Mouse (Mus musculus) kidney, embryonic 16.5 days (tissue): ENCODE results near the gene Tinf2. TPM values are rescaled to one million over a fixed set of nuclear protein-coding genes. Genes with fewer than 3 reads are reported as not detected.

Source experiments
- ATAC-seq: fragments of 200-750 bp; cut with Nextera tagmentation; 2 replicates; pipeline ENCODE4 v1.8.0; 2017; ENCODE audit warnings: moderate TSS enrichment; ENCODE audit not compliant: low FRiP score, low TSS enrichment
- H3K27ac ChIP-seq: fragments of 300-500 bp; sonication (generic); 2 replicates; pipeline ENCODE4 v1.5.1; 2014; ENCODE audit warnings: low read length
- H3K27me3 ChIP-seq: fragments of 300-500 bp; sonication (generic); 2 replicates; pipeline ENCODE4 v1.6.1; 2014; ENCODE audit warnings: low read length, control low read depth, mixed read lengths; ENCODE audit not compliant: insufficient read depth
- H3K36me3 ChIP-seq: fragments of 300-500 bp; sonication (generic); 2 replicates; pipeline ENCODE4 v1.6.1; 2014; ENCODE audit warnings: low read length, control low read depth, mixed read lengths; ENCODE audit not compliant: insufficient read depth
- H3K4me1 ChIP-seq: fragments of 300-500 bp; sonication (generic); 2 replicates; pipeline ENCODE4 v1.6.1; 2014; ENCODE audit warnings: low read length, control low read depth, mixed read lengths; ENCODE audit not compliant: insufficient read depth
- H3K4me2 ChIP-seq: fragments of 300-500 bp; sonication (generic); replicated peaks from 2 replicates; pipeline ENCODE4 v1.6.1; 2014; ENCODE audit warnings: low read depth, low read length
- H3K4me3 ChIP-seq: fragments of 300-500 bp; sonication (generic); 2 replicates; pipeline ENCODE4 v1.5.1; 2014; ENCODE audit warnings: mild to moderate bottlenecking, low read length
- H3K9ac ChIP-seq: fragments of 300-500 bp; sonication (generic); replicated peaks from 2 replicates; pipeline ENCODE4 v1.6.1; 2014; ENCODE audit warnings: low read length
- H3K9me3 ChIP-seq: fragments of 300-500 bp; sonication (generic); 2 replicates; pipeline ENCODE4 v1.6.1; 2016; ENCODE audit warnings: low read length, control low read depth
- WGBS: fragments of 180-500 bp; shearing (Covaris S2); extraction: QIAGEN DNeasy Blood & Tissue Kit; methylation state at CpG from one replicate; pipeline ENCODE4 v1.1.7; 2014; 5-methylcytosine and 5-hydroxymethylcytosine counted together
- polyA plus RNA-seq: library from polyadenylated mRNA; unstranded; fragments of >200 nt; fragmentation: Nextera tagmentation; extraction: Ambion mirVana; gene quantifications from 2 replicates; pipeline ENCODE4 v1.2.1, GENCODE M21; 2015

The Tinf2 gene
- 43.9 and 44.5 TPM in 2 replicates for polyA plus RNA-seq

DNA sequence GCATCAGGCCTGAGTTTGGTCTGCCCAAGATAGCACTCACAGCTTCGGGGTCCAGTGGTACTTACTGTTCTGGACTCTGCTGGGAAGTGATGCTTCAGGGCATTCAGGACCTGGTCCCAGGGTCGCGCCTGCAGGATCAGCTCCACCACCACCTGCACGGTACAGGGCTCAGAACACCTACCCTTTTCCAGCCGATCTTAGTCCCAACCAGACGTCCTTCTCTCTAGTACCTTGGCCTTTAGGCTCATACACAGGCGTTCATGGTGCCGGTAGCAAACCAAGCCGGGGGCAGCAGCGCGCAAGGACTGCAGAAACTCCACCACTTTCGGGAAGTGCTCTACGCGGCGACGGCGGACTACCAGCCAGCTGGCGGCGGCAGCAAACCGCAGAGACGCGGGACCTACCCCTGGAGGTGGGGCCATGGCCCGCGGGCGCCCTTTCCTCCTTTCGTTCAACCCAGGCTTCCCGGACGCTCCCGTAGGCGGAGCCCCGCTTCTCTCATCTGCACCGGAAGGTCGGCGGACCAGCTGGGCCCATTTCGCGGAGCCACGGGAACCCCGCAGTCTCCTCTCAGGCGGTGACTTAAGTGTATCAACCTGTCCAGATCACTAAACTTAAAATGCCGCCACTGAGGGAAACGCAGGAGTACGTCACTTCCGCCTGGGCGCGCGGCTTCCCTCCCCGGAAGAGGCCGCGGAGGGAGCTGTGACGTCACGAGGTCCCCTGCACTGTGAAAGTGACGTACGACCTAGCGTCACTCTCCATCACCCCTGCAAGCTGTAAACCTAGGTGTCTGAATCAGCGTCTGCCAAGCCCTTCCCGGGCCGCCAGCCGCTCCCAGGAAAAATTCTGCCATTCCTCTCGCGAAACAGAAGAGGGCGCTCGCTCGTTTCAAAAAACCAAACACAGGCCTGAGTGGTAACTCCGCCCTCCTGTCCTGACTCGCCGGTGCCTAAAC, at the start of gene Tinf2:
Gene Tinf2, minus strand, starts transcription at position 661 of the 958 bp plus-strand sequence.
- Histone ChIP-seq H3K4me1 (peaks cover 12% of the 10 kb centered on the region; the same call in 1 of the 2 replicates), H3K9me3 (no peaks in the 10 kb centered on the region), H3K4me2 (peak within 1 kb of the TSS; percentile 78), H3K36me3 (peaks cover 37% of the 10 kb centered on the region), H3K9ac (peak within 1 kb of the TSS; percentile 83), H3K4me3 (peak within 1 kb of the TSS; percentile 70), H3K27me3 (no peaks in the 10 kb centered on the region), H3K27ac (peak within 1 kb of the TSS; percentile 90)
- under 1% methylated on average over 66 of the region's 66 CpGs for WGBS
- ATAC-seq: peak; percentile 98

- Histone ChIP-seq H3K9ac (no peak overlapping the region), H3K4me3 (no peak overlapping the region), H3K36me3 (no peaks in the 10 kb centered on the region), H3K4me1 (no peaks in the 10 kb centered on the region), H3K9me3 (no peaks in the 10 kb centered on the region), H3K27me3 (no peaks in the 10 kb centered on the region), H3K4me2 (no peak overlapping the region), H3K27ac (no peak overlapping the region)
- no peak for ATAC-seq
- WGBS: 85% methylated on average over 7 of the region's 7 CpGs
These were observed 49.0 kb upstream of the Tinf2 start for GRCm38 (mm10) chr14:55730531-55731032.

DNA sequence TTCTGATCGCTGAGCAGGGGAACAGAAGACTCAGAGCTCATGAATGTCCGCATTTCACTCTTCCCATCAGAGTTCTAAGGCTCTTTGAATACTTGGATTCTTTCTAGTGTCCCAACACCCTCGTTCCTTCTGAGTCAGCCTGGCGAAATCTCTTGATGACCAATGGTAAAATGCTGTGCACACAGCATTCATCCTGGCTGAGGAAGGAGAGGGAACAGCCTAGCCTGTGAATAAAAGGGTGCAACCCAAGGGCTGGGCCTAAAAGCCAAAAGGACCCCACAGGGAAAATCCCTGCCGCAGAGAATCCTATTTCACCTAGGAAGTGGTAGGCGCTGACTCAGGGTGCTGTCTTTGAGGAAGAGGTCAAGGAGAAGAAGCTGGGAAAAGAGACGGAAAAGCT, 48.5 kb upstream of the Tinf2 start:
- Histone ChIP-seq H3K9ac (no peak overlapping the region), H3K4me3 (no peak overlapping the region), H3K4me1 (no peaks in the 10 kb centered on the region), H3K4me2 (no peak overlapping the region), H3K27ac (no peak overlapping the region), H3K36me3 (no peaks in the 10 kb centered on the region), H3K9me3 (no peaks in the 10 kb centered on the region), H3K27me3 (no peaks in the 10 kb centered on the region)
- ATAC-seq: no peak
- WGBS: 74% methylated on average over 7 of the region's 7 CpGs

GRCm38 (mm10) chr14:55727889-55728685, 46.5 kb upstream of the Tinf2 start:
- H3K27me3 ChIP-seq: no peaks in the 10 kb centered on the region
- H3K9ac ChIP-seq: no peak overlapping the region
- 67% methylated on average over 8 of the region's 8 CpGs for WGBS
- no peak overlapping the region for H3K4me3 ChIP-seq
- H3K4me2 ChIP-seq: no peak overlapping the region
- no peaks in the 10 kb centered on the region for H3K9me3 ChIP-seq
- no peak overlapping the region for H3K27ac ChIP-seq
- H3K36me3 ChIP-seq: no peaks in the 10 kb centered on the region
- H3K4me1 ChIP-seq: no peaks in the 10 kb centered on the region
- no peak for ATAC-seq

GRCm38 (mm10) chr14:55726261-55726660, 44.6 kb upstream of the Tinf2 start:
- no peak overlapping the region for H3K27ac ChIP-seq
- no peaks in the 10 kb centered on the region for H3K27me3 ChIP-seq
- H3K4me2 ChIP-seq: no peak overlapping the region
- H3K9ac ChIP-seq: no peak overlapping the region
- no peak for ATAC-seq
- no peaks in the 10 kb centered on the region for H3K36me3 ChIP-seq
- no peaks in the 10 kb centered on the region for H3K9me3 ChIP-seq
- peaks cover 5% of the 10 kb centered on the region for H3K4me1 ChIP-seq
- no peak overlapping the region for H3K4me3 ChIP-seq

GRCm38 (mm10) chr14:55724411-55724871, 42.8 kb upstream of the Tinf2 start:
- no peak overlapping the region for H3K27ac ChIP-seq
- ATAC-seq: no peak
- H3K27me3 ChIP-seq: no peaks in the 10 kb centered on the region
- peaks cover 10% of the 10 kb centered on the region for H3K4me1 ChIP-seq
- no peak overlapping the region for H3K4me3 ChIP-seq
- no peaks in the 10 kb centered on the region for H3K9me3 ChIP-seq
- 0 out of 2 replicates have a peak, but pooled peaks cover 7% of the 10 kb centered on the region for H3K36me3 ChIP-seq
- H3K4me2 ChIP-seq: no peak overlapping the region
- H3K9ac ChIP-seq: 0 out of 2 replicates have a peak overlapping the region, but pooled peaks have one; percentile 16
- 54% methylated on average over 8 of the region's 8 CpGs for WGBS

GRCm38 (mm10) chr14:55723433-55723832, 41.8 kb upstream of the Tinf2 start:
- Histone ChIP-seq H3K27me3 (no peaks in the 10 kb centered on the region), H3K4me3 (no peak overlapping the region), H3K9me3 (no peaks in the 10 kb centered on the region), H3K36me3 (peaks cover 13% of the 10 kb centered on the region; the same call in 1 of the 2 replicates), H3K4me2 (no peak overlapping the region), H3K9ac (no peak overlapping the region), H3K27ac (no peak overlapping the region), H3K4me1 (peaks cover 10% of the 10 kb centered on the region)
- ATAC-seq: no peak
- WGBS: 92% methylated on average over 7 of the region's 7 CpGs

DNA sequence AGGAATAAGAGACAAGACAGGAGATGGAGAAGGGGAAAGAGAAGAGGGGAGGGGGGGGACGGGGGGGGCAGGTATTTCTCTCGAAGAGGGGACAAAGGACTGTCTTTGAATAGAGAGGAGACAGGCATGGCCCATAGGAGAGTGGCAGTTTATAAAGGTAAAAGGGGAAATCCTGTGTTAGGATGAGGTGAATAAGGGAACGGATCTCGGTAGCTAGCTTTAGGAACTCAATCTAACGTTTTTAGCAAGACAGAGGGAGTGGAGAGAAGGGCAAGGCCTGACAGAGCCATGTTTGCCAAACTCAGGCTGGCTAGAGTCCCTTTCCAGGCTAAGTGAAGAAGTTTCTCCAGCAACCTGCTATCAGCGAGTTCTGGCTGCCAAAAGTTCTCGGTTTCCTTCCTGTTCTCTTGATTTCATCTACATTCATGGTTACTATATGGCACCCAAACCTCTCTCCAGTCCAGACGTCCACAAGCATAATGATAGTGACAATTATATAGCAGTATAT, 40.9 kb upstream of the Tinf2 start:
- H3K9me3 ChIP-seq: no peaks in the 10 kb centered on the region
- 48% methylated on average over 8 of the region's 8 CpGs for whole genome bisulfite sequencing
- peaks cover 17% of the 10 kb centered on the region; the same call in 1 of the 2 replicates for H3K36me3 ChIP-seq
- peak overlapping the region; percentile 58 for H3K4me2 ChIP-seq
- no peaks in the 10 kb centered on the region for H3K27me3 ChIP-seq
- peak overlapping the region; percentile 82 for H3K4me3 ChIP-seq
- peak overlapping the region; percentile 84; the same call in 1 of the 2 replicates for H3K9ac ChIP-seq
- no peak for ATAC-seq
- H3K27ac ChIP-seq: no peak overlapping the region
- H3K4me1 ChIP-seq: peaks cover 10% of the 10 kb centered on the region

GRCm38 (mm10) chr14:55721700-55722437, 40.2 kb upstream of the Tinf2 start, which contains the start of gene Rabggta:
TSS of gene Rabggta (minus strand) at chr14:55722263.
- under 1% methylated on average over 50 of the region's 50 CpGs for WGBS
- H3K36me3 ChIP-seq: peaks cover 17% of the 10 kb centered on the region; the same call in 1 of the 2 replicates
- H3K4me2 ChIP-seq: peak within 1 kb of the TSS; percentile 58
- no peaks in the 10 kb centered on the region for H3K9me3 ChIP-seq
- peaks cover 10% of the 10 kb centered on the region for H3K4me1 ChIP-seq
- H3K27me3 ChIP-seq: no peaks in the 10 kb centered on the region
- peak; percentile 97 for ATAC-seq
- H3K9ac ChIP-seq: peak within 1 kb of the TSS; percentile 84
- H3K27ac ChIP-seq: peak within 1 kb of the TSS; percentile 92
- H3K4me3 ChIP-seq: peak within 1 kb of the TSS; percentile 82
